In genomic region chr13:73699714-73700113, GRCm38 (mm10) we compare ENCODE assay signal across 17 mouse cellular contexts. TPM values are rescaled to one million over a fixed set of nuclear protein-coding genes. Genes with fewer than 3 reads are reported as not detected.
"Had no signal": no experiment of that assay in that cellular context is flagged by ENCODE, and none has a peak within 500 bp of the region (broad histone marks: within the 10 kb centered on the region; RNA-seq: fewer than 3 reads in every experiment).

No protein-coding gene starts in this region.

- H3K9ac ChIP-seq: kidney, embryonic 15.5 days; limb, embryonic 12.5 days; liver, embryonic 14.5 days; midbrain, embryonic 12.5 days; neural tube, embryonic 13.5 days had no signal

- H3K36me3 ChIP-seq: kidney, embryonic 15.5 days; limb, embryonic 12.5 days; midbrain, embryonic 12.5 days; neural tube, embryonic 13.5 days had no signal

- DNase-seq: kidney, postnatal 14 days; layer of hippocampus, postnatal 36 days; lung, adult 18-20 months; retina, postnatal 1 day; right cerebral cortex, postnatal 25 days; thymus, postnatal 36 days had no signal

- ATAC-seq: midbrain, embryonic 16.5 days had no signal

- H3K4me2 ChIP-seq: kidney, embryonic 15.5 days; limb, embryonic 12.5 days; midbrain, embryonic 12.5 days; neural tube, embryonic 13.5 days had no signal

- H3K4me1 ChIP-seq: kidney, embryonic 15.5 days; limb, embryonic 12.5 days; midbrain, embryonic 12.5 days; neural tube, embryonic 13.5 days had no signal

- H3K27me3 ChIP-seq: kidney, embryonic 15.5 days; limb, embryonic 12.5 days; midbrain, embryonic 12.5 days; neural tube, embryonic 13.5 days had no signal

- H3K4me3 ChIP-seq: kidney, embryonic 15.5 days; limb, embryonic 12.5 days; midbrain, embryonic 12.5 days; neural tube, embryonic 13.5 days had no signal

- H3K27ac ChIP-seq: kidney, embryonic 15.5 days; limb, embryonic 12.5 days; liver, embryonic 14.5 days; midbrain, embryonic 12.5 days; neural tube, embryonic 13.5 days had no signal

- H3K9me3 ChIP-seq: kidney, embryonic 15.5 days; limb, embryonic 12.5 days; midbrain, embryonic 12.5 days; neural tube, embryonic 13.5 days had no signal

RNA-seq across cellular contexts. Expression of gene Slc6a19, which starts 5.0 kb away (rescaled TPM):
- total RNA-seq: layer of hippocampus, postnatal 36 days had no signal
- polyA plus RNA-seq: limb, embryonic 12.5 days; lung, embryonic 16.5 days had no signal

RNA-seq across cellular contexts. Expression of gene Slc6a18, which starts 21.9 kb away (rescaled TPM):
- total RNA-seq: layer of hippocampus, postnatal 36 days; left cerebral cortex, adult 8-10 months; left cerebral cortex, postnatal 25 days; liver, adult 2 months; megakaryocyte-erythroid progenitor cell, adult 5-6 weeks had no signal
- polyA plus RNA-seq: limb, embryonic 12.5 days; liver, adult 2 months; liver, embryonic 14.5 days; lung, embryonic 16.5 days; midbrain, embryonic 12.5 days; midbrain, embryonic 16.5 days; neural tube, embryonic 13.5 days had no signal
